Mouse (Mus musculus) erythroblast, embryonic 14.5 days (primary cell): Measurements from ENCODE around the gene Mpzl3.

ENCODE experiments used
- GATA1 ChIP-seq: IDR thresholded peaks from 2 replicates; pipeline ENCODE4 v1.6.1; 2012; ENCODE audit warnings: low read length, inconsistent platforms, mixed read lengths
- TAL1 ChIP-seq: IDR thresholded peaks from 3 replicates; pipeline ENCODE4 v1.6.1; 2012; ENCODE audit warnings: low read length, inconsistent platforms, mixed read lengths

- no peak for TF ChIP-seq GATA1
- no peak for TF ChIP-seq TAL1
Measured at GRCm38 (mm10) chr9:45064421-45064820, 9.4 kb downstream of the Mpzl3 start.
